In the genomic region with DNA sequence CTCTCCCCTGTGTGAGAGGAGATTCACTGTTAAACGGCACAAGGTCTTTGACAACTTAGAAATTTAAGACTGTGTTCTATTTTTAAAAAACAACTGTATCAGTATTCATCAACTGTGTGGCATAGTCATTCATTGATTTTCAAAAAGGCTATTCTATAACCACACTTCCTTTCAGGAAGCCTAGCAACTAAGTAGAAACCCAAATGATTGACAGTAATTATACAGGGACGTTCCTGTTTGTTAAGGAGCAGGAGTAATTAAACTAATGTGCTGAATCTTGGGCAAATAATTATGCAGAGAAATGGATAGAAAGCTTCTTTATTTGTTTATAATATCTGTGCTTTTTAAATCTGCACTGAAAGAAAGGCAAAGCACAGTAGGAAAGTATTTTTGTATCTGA, we compare ENCODE assay signal across 24 mouse cellular contexts.
"Had no signal": no experiment of that assay in that cellular context is flagged by ENCODE, and none has a peak within 500 bp of the region (broad histone marks: within the 10 kb centered on the region; RNA-seq: fewer than 3 reads in every experiment).

No protein-coding gene starts in this region.

- H3K27me3 ChIP-seq: kidney, embryonic 15.5 days; limb, embryonic 13.5 days; liver, embryonic 12.5 days; liver, embryonic 15.5 days; lung, embryonic 15.5 days; megakaryocyte, embryonic 14.5 days; midbrain, embryonic 13.5 days; neural tube, embryonic 13.5 days; stomach, embryonic 15.5 days had no signal

- H3K4me1 ChIP-seq: kidney, embryonic 15.5 days; limb, embryonic 13.5 days; liver, embryonic 12.5 days; liver, embryonic 15.5 days; lung, embryonic 15.5 days; stomach, embryonic 15.5 days had no signal

- H3K27ac ChIP-seq: kidney, embryonic 15.5 days; limb, embryonic 13.5 days; liver, embryonic 12.5 days; liver, embryonic 15.5 days; lung, embryonic 15.5 days; midbrain, embryonic 10.5 days; midbrain, embryonic 13.5 days; neural tube, embryonic 13.5 days; stomach, embryonic 15.5 days had no signal

- H3K9ac ChIP-seq: kidney, embryonic 15.5 days; limb, embryonic 13.5 days; liver, embryonic 12.5 days; liver, embryonic 15.5 days; lung, embryonic 15.5 days; midbrain, embryonic 13.5 days; neural tube, embryonic 13.5 days; stomach, embryonic 15.5 days had no signal

- H3K4me3 ChIP-seq: kidney, embryonic 15.5 days; limb, embryonic 13.5 days; liver, embryonic 12.5 days; liver, embryonic 15.5 days; lung, embryonic 15.5 days; megakaryocyte, embryonic 14.5 days; midbrain, embryonic 10.5 days; midbrain, embryonic 13.5 days; myocyte; neural tube, embryonic 13.5 days; stomach, embryonic 15.5 days had no signal

- DNase-seq: kidney, adult 2 months; kidney, postnatal 10 days; kidney, postnatal 36 days; left cerebral cortex, postnatal 4 days; liver; lung, adult 18-20 months; lung, postnatal 10 days; lung, postnatal 36 days; right cerebral cortex, adult 18-20 months; right cerebral cortex, postnatal 25 days; spleen, adult 18-20 months; thymus, postnatal 36 days had no signal

- H3K9me3 ChIP-seq: kidney, embryonic 15.5 days; limb, embryonic 13.5 days; liver, embryonic 12.5 days; liver, embryonic 15.5 days; lung, embryonic 15.5 days; megakaryocyte, embryonic 14.5 days; midbrain, embryonic 10.5 days; midbrain, embryonic 13.5 days; neural tube, embryonic 13.5 days; stomach, embryonic 15.5 days had no signal

- ATAC-seq: liver, embryonic 12.5 days; midbrain, embryonic 13.5 days; midbrain, embryonic 16.5 days had no signal

- H3K4me2 ChIP-seq: kidney, embryonic 15.5 days; limb, embryonic 13.5 days; liver, embryonic 12.5 days; liver, embryonic 15.5 days; lung, embryonic 15.5 days; midbrain, embryonic 13.5 days; neural tube, embryonic 13.5 days; stomach, embryonic 15.5 days had no signal

- H3K36me3 ChIP-seq: kidney, embryonic 15.5 days; limb, embryonic 13.5 days; liver, embryonic 12.5 days; liver, embryonic 15.5 days; lung, embryonic 15.5 days; midbrain, embryonic 10.5 days; midbrain, embryonic 13.5 days; neural tube, embryonic 13.5 days; stomach, embryonic 15.5 days had no signal
